8 mouse cellular contexts compared by ENCODE assay signal in the genomic region with DNA sequence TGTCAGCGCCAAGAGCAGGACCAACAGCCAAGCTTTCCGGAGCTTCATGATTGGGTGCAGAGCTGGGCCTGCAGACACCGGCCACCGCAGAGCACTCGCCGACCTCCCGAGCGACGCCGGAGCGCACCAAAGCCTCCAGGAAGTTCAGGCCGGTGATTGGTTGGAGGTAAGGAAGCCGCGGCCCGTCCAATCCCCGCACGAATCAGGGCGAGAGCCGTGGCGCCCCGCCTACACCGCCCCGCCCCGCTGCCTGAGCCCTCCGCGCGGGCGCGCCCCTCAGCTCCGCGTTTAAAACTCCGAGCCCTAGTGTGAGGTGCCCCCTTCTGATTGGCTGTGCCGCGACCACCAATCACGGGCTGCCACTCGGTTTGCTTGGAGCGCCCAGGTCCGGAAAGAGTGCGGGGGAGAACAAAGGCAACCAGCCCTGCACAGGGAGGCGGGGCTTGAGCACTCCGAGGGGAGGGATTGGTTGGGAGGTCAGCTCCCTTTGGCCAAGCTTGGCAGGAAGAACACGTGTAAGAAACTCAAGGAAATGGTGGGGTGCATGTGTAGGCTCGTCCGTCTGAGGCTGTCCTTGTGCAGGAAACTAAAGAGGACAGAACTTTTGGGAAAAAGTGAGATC. TPM values are rescaled to one million over a fixed set of nuclear protein-coding genes. Genes with fewer than 3 reads are reported as not detected.
DNase-seq lines count a peak whose midpoint lies in the region; ATAC-seq and TF ChIP-seq lines count a peak whose summit lies in the region.

A gene (minus strand): TSS at position 174 of the 622 bp plus-strand sequence.

- TF ChIP-seq CTCF in gastrocnemius, adult 2 months (IDR thresholded peaks at IDR 0.05), result no peak
- no peak for TF ChIP-seq CTCF in hindbrain, postnatal 0 days (IDR thresholded peaks at IDR 0.05; ENCODE audit: low read depth)
- TF ChIP-seq CTCF in left cerebral cortex, adult 2 months (IDR thresholded peaks at IDR 0.05), result no peak

- intact Hi-C loops in gastrocnemius, adult 2 months (cut with DNase I), result loop anchor here (2.0 kb wide), 1 partner anchor 17 kb away; a partner anchor contains a TSS
- intact Hi-C loops in left cerebral cortex, adult 2 months (cut with DNase I), result loop anchor here (2.0 kb wide), 1 partner anchor 21 kb away; a partner anchor contains a TSS

- peaks cover 17% of the 10 kb centered on the region for H3K4me1 ChIP-seq in hindbrain, postnatal 0 days (ENCODE audit: insufficient read depth, low read length)

- no peaks in the 10 kb centered on the region for H3K9me3 ChIP-seq in hindbrain, postnatal 0 days (ENCODE audit: low read length)

- peak; percentile 100 for DNase-seq in ZHBTc4 (ENCODE audit: low read depth, low spot score)
- DNase-seq in gastrocnemius, adult 2 months, result peak; percentile 99
- DNase-seq in hindbrain, postnatal 0 days (ENCODE audit: low spot score), result peak; percentile 98
- DNase-seq in left cerebral cortex, adult 2 months (ENCODE audit: extremely low spot score in 1 of 2, low spot score in 2 of 2), result peak; percentile 98 to 99
- peak; percentile 98 for DNase-seq in right cerebral cortex, adult 2 months (ENCODE audit: low spot score in 2 of 2)
- DNase-seq in urinary bladder, postnatal 14 days (ENCODE audit: low spot score), result peak; percentile 98

- H3K9ac ChIP-seq in hindbrain, postnatal 0 days (replicated peaks; ENCODE audit: low read length), result peak within 1 kb of the TSS; percentile 67

- no peaks in the 10 kb centered on the region for H3K36me3 ChIP-seq in hindbrain, postnatal 0 days (ENCODE audit: insufficient read depth, low read length)

- peak within 1 kb of the TSS; percentile 70 for H3K4me2 ChIP-seq in hindbrain, postnatal 0 days (ENCODE audit: low read depth, low read length)

- H3K27me3 ChIP-seq in hindbrain, postnatal 0 days (ENCODE audit: insufficient read depth, low read length), result no peaks in the 10 kb centered on the region

- ATAC-seq in common myeloid progenitor, adult 5-6 weeks (replicated peaks; ENCODE audit: low read depth, poor library complexity, severe bottlenecking), result peak; percentile 94
- peak; percentile 100 for ATAC-seq in hindbrain, postnatal 0 days
- peak; percentile 92 for ATAC-seq in megakaryocyte, adult 5-6 weeks (ENCODE audit: poor library complexity, severe bottlenecking)

- H3K27ac ChIP-seq in gastrocnemius, adult 2 months, result peak within 1 kb of the TSS; percentile 87
- peak within 1 kb of the TSS; percentile 86 for H3K27ac ChIP-seq in hindbrain, postnatal 0 days
- H3K27ac ChIP-seq in left cerebral cortex, adult 2 months, result peak within 1 kb of the TSS; percentile 88

- H3K4me3 ChIP-seq in gastrocnemius, adult 2 months, result peak within 1 kb of the TSS; percentile 73
- peak within 1 kb of the TSS; percentile 67 for H3K4me3 ChIP-seq in hindbrain, postnatal 0 days (ENCODE audit: low read length)
- peak within 1 kb of the TSS; percentile 63 for H3K4me3 ChIP-seq in left cerebral cortex, adult 2 months

- WGBS in hindbrain, postnatal 0 days, result under 1% methylated on average over 44 of the region's 44 CpGs

RNA-seq across cellular contexts. Expression of the gene that starts here (rescaled TPM):
- 206 and 214 TPM in 2 replicates for total RNA-seq in common myeloid progenitor, adult 5-6 weeks (2017)
- 10 to 100 TPM; 11.2 to 18.9 TPM for total RNA-seq in gastrocnemius, adult 2 months (2021)
- total RNA-seq in hindbrain, postnatal 0 days (2014; rRNA removed), result 75.0 and 100 TPM in 2 replicates
- polyA plus RNA-seq in hindbrain, postnatal 0 days (2015; fragmentation: Nextera tagmentation; extraction: Ambion mirVana), result 90.0 and 93.4 TPM in 2 replicates
- total RNA-seq in left cerebral cortex, adult 2 months (2021), result 10 to 100 TPM; 54.7 to 58.1 TPM
- total RNA-seq in megakaryocyte, adult 5-6 weeks (2015), result 50.6 and 54.3 TPM in 2 replicates
- 166 TPM in 2 replicates for total RNA-seq in megakaryocyte, adult 5-6 weeks (2017)

Comparison
In these comparisons a context has a peak if more than half of its experiments do, and no peak if none do; other contexts are left out.
1. Peak in every context shown above with its lines: DNase-seq, ATAC-seq, H3K4me3 ChIP-seq and H3K27ac ChIP-seq.